Mouse (Mus musculus): ENCODE measurements around the gene Gm45711.
"Not testable (repeated sequence)": the region's sequence is repeated elsewhere in the genome, so short reads cannot be mapped to it uniquely, and the experiment has no call there.

The Gm45711 gene

GRCm38 (mm10) chr8:104321267-104321666 lies 11.4 kb upstream of the Gm45711 start, which contains the start of gene Gm11020:
Gene Gm11020 (plus strand): TSS chr8:104321567.
- not testable (repeated sequence) for DNase-seq (ENCODE audit: low spot score)

- DNase-seq (ENCODE audit: low spot score) = no peak
Observed at GRCm38 (mm10) chr8:104313311-104313710, 3.4 kb upstream of the Gm45711 start.

- DNase-seq (ENCODE audit: low spot score) = not testable (repeated sequence)
Observed at GRCm38 (mm10) chr8:104312023-104312422, 2.1 kb upstream of the Gm45711 start.

- DNase-seq (ENCODE audit: low spot score) = not testable (repeated sequence)
Observed at GRCm38 (mm10) chr8:104308341-104308740, 1.5 kb downstream of the Gm45711 start.

- DNase-seq (ENCODE audit: low spot score) = no peak
Observed at GRCm38 (mm10) chr8:104304962-104305361, 4.9 kb downstream of the Gm45711 start.

GRCm38 (mm10) chr8:104302536-104302935 lies 7.3 kb downstream of the Gm45711 start:
- not testable (repeated sequence) for DNase-seq (ENCODE audit: low spot score)

GRCm38 (mm10) chr8:104301577-104301976 lies 8.3 kb downstream of the Gm45711 start:
- DNase-seq (ENCODE audit: low spot score) = not testable (repeated sequence)

GRCm38 (mm10) chr8:104294396-104294795 lies 15.5 kb downstream of the Gm45711 start:
- no peak for DNase-seq (ENCODE audit: low spot score)

- not testable (repeated sequence) for DNase-seq (ENCODE audit: low spot score)
Observed at GRCm38 (mm10) chr8:104293081-104293480, 16.8 kb downstream of the Gm45711 start, which contains the start of gene Cmtm2a. Gene Cmtm2a (minus strand): TSS chr8:104293181.

GRCm38 (mm10) chr8:104268937-104269440 lies 40.9 kb downstream of the Gm45711 start:
- DNase-seq (ENCODE audit: low spot score) = no peak

GRCm38 (mm10) chr8:104268368-104268767 lies 41.5 kb downstream of the Gm45711 start:
- no peak for DNase-seq (ENCODE audit: low spot score)

GRCm38 (mm10) chr8:104264271-104264935 lies 45.5 kb downstream of the Gm45711 start:
- not testable (repeated sequence) for DNase-seq (ENCODE audit: low spot score)

- not testable (repeated sequence) for DNase-seq (ENCODE audit: low spot score)
Observed at GRCm38 (mm10) chr8:104261802-104262201, 48.1 kb downstream of the Gm45711 start.

GRCm38 (mm10) chr8:104253016-104253415 lies 56.9 kb downstream of the Gm45711 start:
- peak; percentile 53 for DNase-seq (ENCODE audit: low spot score)

- no peak for DNase-seq (ENCODE audit: low spot score)
Observed at GRCm38 (mm10) chr8:104251461-104251860, 58.4 kb downstream of the Gm45711 start.

GRCm38 (mm10) chr8:104250439-104251367 lies 59.2 kb downstream of the Gm45711 start, which contains the start of gene Cklf:
Gene Cklf (plus strand): TSS chr8:104250861.
- peak; percentile 84 for DNase-seq (ENCODE audit: low spot score)

- no peak for DNase-seq (ENCODE audit: low spot score)
Observed at GRCm38 (mm10) chr8:104249442-104249996, 60.4 kb downstream of the Gm45711 start.

- peak; percentile 63 for DNase-seq (ENCODE audit: low spot score)
Observed at GRCm38 (mm10) chr8:104248276-104248675, 61.6 kb downstream of the Gm45711 start, which contains the start of gene Tk2. Gene Tk2 (minus strand): TSS chr8:104248558.

GRCm38 (mm10) chr8:104247908-104248275 lies 62.0 kb downstream of the Gm45711 start:
- DNase-seq (ENCODE audit: low spot score) = peak; percentile 33

- DNase-seq (ENCODE audit: low spot score) = peak; percentile 71
Observed at GRCm38 (mm10) chr8:104247054-104247907, 62.6 kb downstream of the Gm45711 start.

GRCm38 (mm10) chr8:104246621-104247020 lies 63.3 kb downstream of the Gm45711 start:
- DNase-seq (ENCODE audit: low spot score) = no peak

All from spleen, adult 12 weeks (tissue).